Mouse (Mus musculus) myocyte (in vitro differentiated cells): ENCODE data around the gene Tmem171. TPM values are rescaled to one million over a fixed set of nuclear protein-coding genes. Genes with fewer than 3 reads are reported as not detected.
A peak's percentile ranks its signal among the peaks of the same experiment; 100 is the strongest.

Experiments used
- H3K27me3 ChIP-seq: one replicate; pipeline ENCODE4 v1.6.1; 2011; ENCODE audit not compliant: control insufficient read depth, insufficient read depth, insufficient read length
- H3K36me3 ChIP-seq: one replicate; pipeline ENCODE4 v1.6.1; 2011; ENCODE audit not compliant: control insufficient read depth, insufficient read depth
- H3K4me2 ChIP-seq: one replicate; pipeline ENCODE4 v1.6.1; 2011; ENCODE audit warnings: low read depth, control low read depth
- H3K4me3 ChIP-seq: one replicate; pipeline ENCODE4 v1.5.1; 2011; ENCODE audit warnings: mild to moderate bottlenecking, control low read depth, moderate library complexity
- H3K79me2 ChIP-seq: one replicate; pipeline ENCODE4 v1.6.1; 2011; ENCODE audit not compliant: control insufficient read depth, insufficient read depth
- H3ac ChIP-seq: one replicate; pipeline ENCODE4 v1.6.1; 2011; ENCODE audit not compliant: control insufficient read depth, insufficient read length
- CEBPB ChIP-seq: IDR thresholded peaks from 2 replicates; pipeline ENCODE4 v1.6.1; 2011; ENCODE audit warnings: mild to moderate bottlenecking, moderate library complexity; ENCODE audit not compliant: poor library complexity, insufficient read depth, severe bottlenecking
- E2F4 ChIP-seq: IDR thresholded peaks from one replicate; pipeline ENCODE4 v1.6.1; 2011; ENCODE audit warnings: mild to moderate bottlenecking, control low read depth, moderate library complexity; ENCODE audit not compliant: insufficient read depth
- MAX ChIP-seq: IDR thresholded peaks from one replicate; pipeline ENCODE4 v1.6.1; 2011; ENCODE audit warnings: low read depth, mild to moderate bottlenecking, control low read depth
- MYOD1 ChIP-seq, 3 experiments: IDR thresholded peaks; one replicate each; pipeline ENCODE4 v1.6.1; 2011; ENCODE audit warnings: control low read depth in 2 of 3, low read depth in 2 of 3, mild to moderate bottlenecking in 2 of 3, moderate library complexity in 1 of 3; ENCODE audit not compliant: insufficient read length in 2 of 3, control insufficient read depth in 1 of 3
- MYOG ChIP-seq, 3 experiments: IDR thresholded peaks; one replicate each; pipeline ENCODE4 v1.6.1; 2011; ENCODE audit warnings: control low read depth in 2 of 3, low read depth in 2 of 3, mild to moderate bottlenecking in 2 of 3; ENCODE audit not compliant: insufficient read length in 2 of 3, control insufficient read depth in 1 of 3, insufficient read depth in 1 of 3
- POLR2A ChIP-seq: IDR thresholded peaks from one replicate; pipeline ENCODE4 v1.6.1; 2011; ENCODE audit warnings: low read depth, mild to moderate bottlenecking, control low read depth, moderate library complexity; ENCODE audit not compliant: insufficient read length
- POLR2AphosphoS2 ChIP-seq: IDR thresholded peaks from one replicate; pipeline ENCODE4 v1.6.1; 2011; ENCODE audit warnings: low read depth, control low read depth; ENCODE audit not compliant: insufficient read length
- REST ChIP-seq: IDR thresholded peaks from one replicate; pipeline ENCODE4 v1.6.1; 2011; ENCODE audit warnings: mild to moderate bottlenecking, control low read depth, moderate library complexity; ENCODE audit not compliant: insufficient read depth, insufficient read length
- SRF ChIP-seq: IDR thresholded peaks from one replicate; pipeline ENCODE4 v1.6.1; 2011; ENCODE audit warnings: low read depth; ENCODE audit not compliant: control insufficient read depth, insufficient read length
- TCF12 ChIP-seq: IDR thresholded peaks from one replicate; pipeline ENCODE4 v1.6.1; 2011; ENCODE audit warnings: mild to moderate bottlenecking, control low read depth; ENCODE audit not compliant: poor library complexity, insufficient read depth, severe bottlenecking
- TCF3 ChIP-seq: IDR thresholded peaks from one replicate; pipeline ENCODE4 v1.6.1; 2011; ENCODE audit warnings: low read depth, control low read depth; ENCODE audit not compliant: insufficient read length
- USF1 ChIP-seq: IDR thresholded peaks from one replicate; pipeline ENCODE4 v1.6.1; 2011; ENCODE audit warnings: low read depth, mild to moderate bottlenecking, control low read depth, moderate library complexity
- polyA plus RNA-seq: library from polyadenylated mRNA; unstranded; fragments of >200 nt; fragmentation: generic; extraction: Trizol; gene quantifications from one replicate; pipeline ENCODE4 v1.2.1, GENCODE M21; 2012; ENCODE audit warnings: missing spikeins

Tmem171 gene
- polyA plus RNA-seq, 1 experiment, result 3.5 TPM

DNA sequence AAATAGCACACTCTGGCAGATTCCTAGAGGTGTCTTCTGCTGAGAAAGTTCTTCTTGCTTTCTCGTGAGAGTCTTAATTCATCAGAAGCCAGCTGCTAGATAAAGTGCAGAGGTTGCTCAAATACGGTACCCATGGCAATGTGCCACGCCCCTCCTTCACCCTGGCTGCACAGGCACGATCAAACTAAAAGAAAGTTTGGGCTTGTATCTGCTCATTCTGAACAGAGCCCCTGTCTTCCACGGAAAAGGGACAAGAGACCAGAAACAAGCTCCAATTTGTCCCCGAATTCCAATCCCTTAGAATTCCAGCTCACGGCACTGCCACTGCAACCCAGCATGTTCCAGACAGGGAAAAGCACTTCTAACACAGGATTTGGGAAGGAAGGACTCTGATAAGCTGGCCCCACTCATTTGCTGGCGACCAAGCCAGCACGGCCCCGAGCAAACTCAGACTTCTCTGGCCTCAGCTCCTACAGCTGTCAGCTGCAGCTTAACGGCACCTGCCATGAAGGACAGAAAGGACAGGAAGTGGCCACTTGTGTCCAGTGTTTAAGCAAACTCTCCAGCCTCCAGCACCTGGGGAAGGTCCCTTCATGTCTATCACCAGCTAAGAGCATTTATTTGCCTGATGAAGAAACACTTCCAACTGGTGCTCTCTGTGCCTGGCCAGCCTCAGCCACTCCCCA, 4.9 kb downstream of the Tmem171 start:
- Histone ChIP-seq H3K79me2 (no peaks in the 10 kb centered on the region), H3K4me2 (peak overlapping the region; percentile 27), H3ac (no peak overlapping the region), H3K36me3 (no peaks in the 10 kb centered on the region), H3K27me3 (no peaks in the 10 kb centered on the region), H3K4me3 (no peak overlapping the region)
- TF ChIP-seq SRF, result no peak
- no peak for TF ChIP-seq E2F4
- no peak for TF ChIP-seq MAX
- no peak for TF ChIP-seq USF1
- TF ChIP-seq TCF12, result no peak
- no peak for TF ChIP-seq REST
- no peak for TF ChIP-seq CEBPB
- peak; percentile 20 for TF ChIP-seq TCF3
- TF ChIP-seq MYOG (IDR thresholded peaks at IDR 0.05; ENCODE audit: control insufficient read depth in 1 of 3, insufficient read depth in 1 of 3, insufficient read length in 2 of 3, low read depth in 2 of 3), result peak in 2 of 3 experiments; percentile 48 to 79
- TF ChIP-seq MYOD1 (IDR thresholded peaks at IDR 0.05; ENCODE audit: control insufficient read depth in 1 of 3, insufficient read length in 2 of 3, low read depth in 2 of 3), result peak in 2 of 3 experiments; percentile 64 to 86

DNA sequence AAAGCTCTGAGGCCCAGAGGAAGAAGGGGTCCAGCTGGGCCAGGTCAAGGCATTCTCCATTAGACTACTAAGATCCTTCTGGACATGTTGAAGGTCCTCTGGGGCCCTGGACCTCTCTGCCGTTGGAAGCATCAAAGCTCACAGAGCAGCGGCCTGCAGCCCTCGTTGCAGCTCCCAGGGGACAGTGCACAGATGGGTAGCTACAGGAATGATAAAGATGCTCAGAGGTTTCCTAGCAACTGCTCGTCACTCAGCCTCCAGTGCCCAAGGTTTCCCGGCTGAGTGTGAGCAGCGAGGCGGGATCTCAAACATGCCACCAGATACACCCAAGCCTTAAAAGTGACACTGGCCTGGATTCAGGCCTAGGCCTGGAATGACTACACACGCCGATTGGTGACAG, 6.7 kb downstream of the Tmem171 start:
- Histone ChIP-seq H3K27me3 (no peaks in the 10 kb centered on the region), H3ac (no peak overlapping the region), H3K4me3 (no peak overlapping the region), H3K4me2 (no peak overlapping the region), H3K36me3 (no peaks in the 10 kb centered on the region), H3K79me2 (no peaks in the 10 kb centered on the region)
- no peak for TF ChIP-seq TCF12
- TF ChIP-seq MYOD1 (IDR thresholded peaks at IDR 0.05; ENCODE audit: control insufficient read depth in 1 of 3, insufficient read length in 2 of 3, low read depth in 2 of 3), result no peak
- TF ChIP-seq CEBPB, result no peak
- TF ChIP-seq TCF3, result no peak
- no peak for TF ChIP-seq MAX
- TF ChIP-seq E2F4, result no peak
- no peak for TF ChIP-seq USF1
- TF ChIP-seq MYOG (IDR thresholded peaks at IDR 0.05; ENCODE audit: control insufficient read depth in 1 of 3, insufficient read depth in 1 of 3, insufficient read length in 2 of 3, low read depth in 2 of 3), result no peak
- no peak for TF ChIP-seq POLR2AphosphoS2
- TF ChIP-seq SRF, result no peak
- no peak for TF ChIP-seq REST

DNA sequence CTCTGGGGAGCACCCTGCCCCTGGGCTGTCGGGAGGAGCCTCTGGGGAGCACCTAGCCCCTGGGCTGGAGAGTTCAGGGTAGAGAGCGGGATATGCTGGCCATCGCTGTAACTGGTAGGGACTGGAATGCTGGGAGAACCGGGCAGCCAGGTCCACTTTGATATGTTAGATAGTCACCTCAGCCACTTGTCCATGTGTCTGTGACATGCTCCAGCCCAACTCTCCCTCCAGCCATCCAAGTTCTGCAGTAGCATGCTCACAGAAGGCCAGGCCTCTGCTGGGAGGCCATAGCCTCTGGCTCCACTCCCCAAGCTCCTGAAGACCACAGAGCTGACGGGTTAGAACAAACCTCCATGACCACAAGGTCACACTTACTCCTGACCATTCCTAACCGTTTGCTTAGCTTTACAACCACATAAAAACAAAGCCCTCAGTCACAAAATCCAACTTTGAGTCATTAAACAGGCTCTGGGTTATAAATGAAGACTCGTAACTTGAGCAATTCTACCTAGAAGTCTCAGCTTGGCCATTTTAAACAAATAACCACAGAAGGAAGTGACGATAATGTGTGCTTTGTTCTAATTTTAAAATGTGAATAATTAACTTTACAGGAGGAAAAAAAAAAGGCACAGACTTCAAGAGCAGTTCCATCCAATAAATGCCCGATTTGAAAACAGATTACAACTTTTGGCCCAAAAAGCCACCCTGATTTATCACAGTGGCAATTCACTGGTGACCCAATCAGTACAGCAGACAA, 10.3 kb downstream of the Tmem171 start:
- Histone ChIP-seq H3K79me2 (no peaks in the 10 kb centered on the region), H3K4me2 (no peak overlapping the region), H3K27me3 (no peaks in the 10 kb centered on the region), H3K4me3 (no peak overlapping the region), H3ac (no peak overlapping the region), H3K36me3 (no peaks in the 10 kb centered on the region)
- TF ChIP-seq MYOD1 (IDR thresholded peaks at IDR 0.05; ENCODE audit: control insufficient read depth in 1 of 3, insufficient read length in 2 of 3, low read depth in 2 of 3) (no peak), POLR2AphosphoS2 (no peak), MYOG (IDR thresholded peaks at IDR 0.05; ENCODE audit: control insufficient read depth in 1 of 3, insufficient read depth in 1 of 3, insufficient read length in 2 of 3, low read depth in 2 of 3) (no peak), USF1 (no peak), SRF (no peak), MAX (no peak), TCF12 (no peak), TCF3 (no peak), E2F4 (no peak)

DNA sequence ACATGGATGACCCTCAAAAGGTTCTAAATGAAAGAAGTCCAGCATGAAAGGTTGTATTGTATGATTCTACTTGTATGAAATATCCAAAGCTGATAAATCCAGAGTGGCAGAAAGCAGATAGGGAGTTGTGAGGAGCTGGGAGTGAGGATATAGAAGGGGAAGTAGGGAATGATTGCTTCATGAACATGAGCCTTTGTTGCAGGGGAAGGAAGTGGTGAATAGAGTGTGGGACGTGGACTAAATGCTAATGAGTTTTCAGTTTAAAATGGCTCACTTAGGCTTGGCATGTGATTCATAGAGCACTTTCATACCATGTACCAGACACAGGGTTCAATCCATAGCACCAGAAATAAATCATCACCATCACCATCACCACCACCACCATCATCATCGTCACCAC, 11.2 kb downstream of the Tmem171 start:
- Histone ChIP-seq H3K4me3 (no peak overlapping the region), H3ac (no peak overlapping the region), H3K79me2 (no peaks in the 10 kb centered on the region), H3K36me3 (no peaks in the 10 kb centered on the region), H3K27me3 (no peaks in the 10 kb centered on the region), H3K4me2 (no peak overlapping the region)
- TF ChIP-seq CEBPB, result no peak
- no peak for TF ChIP-seq E2F4
- TF ChIP-seq USF1, result no peak
- TF ChIP-seq MYOD1 (IDR thresholded peaks at IDR 0.05; ENCODE audit: control insufficient read depth in 1 of 3, insufficient read length in 2 of 3, low read depth in 2 of 3), result no peak
- no peak for TF ChIP-seq SRF
- TF ChIP-seq POLR2A, result no peak
- TF ChIP-seq TCF12, result no peak
- TF ChIP-seq MYOG (IDR thresholded peaks at IDR 0.05; ENCODE audit: control insufficient read depth in 1 of 3, insufficient read depth in 1 of 3, insufficient read length in 2 of 3, low read depth in 2 of 3), result no peak
- TF ChIP-seq TCF3, result no peak
- no peak for TF ChIP-seq MAX
- TF ChIP-seq REST, result no peak
- no peak for TF ChIP-seq POLR2AphosphoS2
